10 mouse cellular contexts compared by ENCODE assay signal in genomic region chr7:44588338-44588737, GRCm38 (mm10). TPM values are rescaled to one million over a fixed set of nuclear protein-coding genes. Genes with fewer than 3 reads are reported as not detected.
DNase-seq lines count a peak whose midpoint lies in the region; ATAC-seq and TF ChIP-seq lines count a peak whose summit lies in the region.
"Had no signal": no experiment of that assay in that cellular context is flagged by ENCODE, and none has a peak within 500 bp of the region (broad histone marks: within the 10 kb centered on the region; RNA-seq: fewer than 3 reads in every experiment).

No protein-coding gene starts in this region.

- no peak overlapping the region for H3K27ac ChIP-seq in gastrocnemius, adult 2 months
- no peak overlapping the region for H3K27ac ChIP-seq in ES-Bruce4 (ENCODE audit: insufficient read depth, low read length)
- H3K27ac ChIP-seq in forebrain, embryonic 16.5 days (ENCODE audit: low read length): peak overlapping the region; percentile 20; the same call in 1 of the 2 replicates
- H3K27ac ChIP-seq in liver, postnatal 0 days (ENCODE audit: low read depth): no peak overlapping the region

- intact Hi-C loops in gastrocnemius, adult 2 months (cut with DNase I): no loop called here

- no peak for TF ChIP-seq EP300 in ES-Bruce4 (IDR thresholded peaks at IDR 0.05; ENCODE audit: insufficient read depth, low read depth, low read length)
- TF ChIP-seq EP300 in liver, postnatal 0 days (IDR thresholded peaks at IDR 0.05; ENCODE audit: low read depth): no peak

- no peak for ATAC-seq in forebrain, embryonic 16.5 days
- ATAC-seq in liver, postnatal 0 days: no peak

- H3K36me3 ChIP-seq in ES-Bruce4 (ENCODE audit: control insufficient read depth, insufficient read depth, low read length, poor library complexity, severe bottlenecking): no peaks in the 10 kb centered on the region
- H3K36me3 ChIP-seq in forebrain, embryonic 16.5 days (ENCODE audit: control insufficient read depth, insufficient read depth): no peaks in the 10 kb centered on the region
- H3K36me3 ChIP-seq in liver, postnatal 0 days (replicated peaks; ENCODE audit: insufficient read depth, low read length): no peaks in the 10 kb centered on the region

- 9% methylated on average over 12 of the region's 12 CpGs for WGBS in forebrain, embryonic 16.5 days
- 12% methylated on average over 12 of the region's 12 CpGs for WGBS in liver, postnatal 0 days (ENCODE audit: insufficient replicate concordance)

- TF ChIP-seq CTCF in gastrocnemius, adult 2 months (IDR thresholded peaks at IDR 0.05): no peak
- no peak for TF ChIP-seq CTCF in ES-Bruce4 (IDR thresholded peaks at IDR 0.05; ENCODE audit: low read depth, low read length)
- TF ChIP-seq CTCF in liver, postnatal 0 days (IDR thresholded peaks at IDR 0.05; ENCODE audit: low read depth): no peak

- H3K4me3 ChIP-seq in gastrocnemius, adult 2 months: peak overlapping the region; percentile 73
- H3K4me3 ChIP-seq in ES-Bruce4 (ENCODE audit: low read depth, low read length): peak overlapping the region; percentile 76
- peak overlapping the region; percentile 67 for H3K4me3 ChIP-seq in forebrain, embryonic 16.5 days (replicated peaks; ENCODE audit: low read length)
- H3K4me3 ChIP-seq in liver, postnatal 0 days (ENCODE audit: low read depth, low read length): no peak overlapping the region

- peak overlapping the region; percentile 96 for H3K4me2 ChIP-seq in forebrain, embryonic 16.5 days (ENCODE audit: low read length)
- peak overlapping the region; percentile 73 for H3K4me2 ChIP-seq in liver, postnatal 0 days (ENCODE audit: low read depth, low read length)

- peak overlapping the region; percentile 33 for H3K9ac ChIP-seq in ES-Bruce4 (ENCODE audit: low read depth, poor library complexity, severe bottlenecking)
- H3K9ac ChIP-seq in forebrain, embryonic 16.5 days (replicated peaks; ENCODE audit: low read depth, low read length): peak overlapping the region; percentile 63
- H3K9ac ChIP-seq in liver, postnatal 0 days (replicated peaks): no peak overlapping the region

- no peaks in the 10 kb centered on the region for H3K27me3 ChIP-seq in ES-Bruce4 (ENCODE audit: control insufficient read depth, insufficient read depth, low read length, poor library complexity, severe bottlenecking)
- peaks cover 25% of the 10 kb centered on the region for H3K27me3 ChIP-seq in forebrain, embryonic 16.5 days (replicated peaks; ENCODE audit: control insufficient read depth, insufficient read depth, low read length)
- H3K27me3 ChIP-seq in liver, postnatal 0 days (ENCODE audit: insufficient read depth, low read length): peaks cover 77% of the 10 kb centered on the region

- no peaks in the 10 kb centered on the region for H3K9me3 ChIP-seq in ES-Bruce4 (replicated peaks; ENCODE audit: control insufficient read depth, insufficient read depth, low read length, poor library complexity, severe bottlenecking)
- no peaks in the 10 kb centered on the region for H3K9me3 ChIP-seq in forebrain, embryonic 16.5 days (ENCODE audit: control insufficient read depth, low read length)
- no peaks in the 10 kb centered on the region for H3K9me3 ChIP-seq in liver, postnatal 0 days (ENCODE audit: low read length)

- no peak for TF ChIP-seq POLR2A in ES-Bruce4 (IDR thresholded peaks at IDR 0.05; ENCODE audit: insufficient read depth, low read length)

- DNase-seq in gastrocnemius, adult 2 months: no peak
- DNase-seq in gastrocnemius, postnatal 10 days: no peak
- DNase-seq in liver, postnatal 0 days: no peak
- DNase-seq in adrenal gland, postnatal 25 days: no peak
- no peak for DNase-seq in layer of hippocampus, postnatal 36 days
- no peak for DNase-seq in thymus, postnatal 0 days (ENCODE audit: low spot score)

- no peaks in the 10 kb centered on the region for H3K4me1 ChIP-seq in ES-Bruce4 (ENCODE audit: control insufficient read depth, insufficient read depth, low read length)
- peaks cover 54% of the 10 kb centered on the region for H3K4me1 ChIP-seq in forebrain, embryonic 16.5 days (replicated peaks; ENCODE audit: control insufficient read depth, insufficient read depth, low read length)
- H3K4me1 ChIP-seq in liver, postnatal 0 days (ENCODE audit: insufficient read depth): peaks cover 29% of the 10 kb centered on the region

RNA-seq across cellular contexts. Expression of gene Kcnc3, which starts 2.1 kb away (rescaled TPM):
- total RNA-seq in gastrocnemius, adult 2 months (2021): 1 to 10 TPM; 3.0 to 3.6 TPM
- 1 to 10 TPM; 1.4 to 1.6 TPM for total RNA-seq in gastrocnemius, postnatal 10 days (2021)
- 12.3 and 15.5 TPM in 2 replicates for polyA plus RNA-seq in ES-Bruce4 (2011; ENCODE audit: insufficient read depth, insufficient read length, low read depth, missing spikeins)
- 2.8 and 4.0 TPM in 2 replicates for polyA plus RNA-seq in forebrain, embryonic 16.5 days (2015; fragmentation: Nextera tagmentation; extraction: Ambion mirVana)
- polyA plus RNA-seq in liver, postnatal 0 days (2015; fragmentation: Nextera tagmentation; extraction: Ambion mirVana): 0.13 and 0.20 TPM in 2 replicates
- total RNA-seq in adrenal gland, postnatal 25 days (2021): 5.9 and 6.0 TPM in 2 replicates
- 100 to 1,000 TPM; 175 to 188 TPM for total RNA-seq in layer of hippocampus, postnatal 36 days (2021)
- polyA plus RNA-seq in thymus, postnatal 0 days (2015; fragmentation: Nextera tagmentation; extraction: Ambion mirVana): 0.03 TPM in 1 of 2 replicates, not detected in the other
- total RNA-seq: hematopoietic stem cell, adult 5-6 weeks had no signal

RNA-seq across cellular contexts. Expression of gene Napsa, which starts 16.2 kb away (rescaled TPM):
- under 1 TPM in 1 of 2 experiments, not detected in 1; 0.20 TPM for total RNA-seq in gastrocnemius, adult 2 months (2021)
- total RNA-seq in gastrocnemius, postnatal 10 days (2021): under 1 TPM in 1 of 2 experiments, not detected in 1; 0.99 TPM
- polyA plus RNA-seq in ES-Bruce4 (2011; ENCODE audit: insufficient read depth, insufficient read length, low read depth, missing spikeins): 0.97 and 1.1 TPM in 2 replicates
- 0.42 and 1.4 TPM in 2 replicates for polyA plus RNA-seq in forebrain, embryonic 16.5 days (2015; fragmentation: Nextera tagmentation; extraction: Ambion mirVana)
- 17.0 and 17.8 TPM in 2 replicates for polyA plus RNA-seq in liver, postnatal 0 days (2015; fragmentation: Nextera tagmentation; extraction: Ambion mirVana)
- total RNA-seq in adrenal gland, postnatal 25 days (2021): 0.88 TPM in 1 of 2 replicates, not detected in the other
- total RNA-seq in layer of hippocampus, postnatal 36 days (2021): under 1 TPM in 1 of 2 experiments, not detected in 1; 0.25 TPM
- 11.1 and 11.3 TPM in 2 replicates for polyA plus RNA-seq in thymus, postnatal 0 days (2015; fragmentation: Nextera tagmentation; extraction: Ambion mirVana)
- polyA plus RNA-seq: C2C12 had no signal

RNA-seq across cellular contexts. Expression of gene Nr1h2, which starts 34.6 kb away (rescaled TPM):
- total RNA-seq in gastrocnemius, adult 2 months (2021): 10 to 100 TPM; 40.6 to 42.7 TPM
- total RNA-seq in gastrocnemius, postnatal 10 days (2021): 10 to 100 TPM; 27.4 to 35.4 TPM
- polyA plus RNA-seq in ES-Bruce4 (2011; ENCODE audit: insufficient read depth, insufficient read length, low read depth, missing spikeins): 67.6 and 95.7 TPM in 2 replicates
- polyA plus RNA-seq in forebrain, embryonic 16.5 days (2015; fragmentation: Nextera tagmentation; extraction: Ambion mirVana): 69.8 and 80.2 TPM in 2 replicates
- 33.6 and 33.9 TPM in 2 replicates for polyA plus RNA-seq in liver, postnatal 0 days (2015; fragmentation: Nextera tagmentation; extraction: Ambion mirVana)
- 133 and 140 TPM in 2 replicates for total RNA-seq in adrenal gland, postnatal 25 days (2021)
- total RNA-seq in layer of hippocampus, postnatal 36 days (2021): 10 to 100 TPM; 58.7 to 62.1 TPM
- polyA plus RNA-seq in thymus, postnatal 0 days (2015; fragmentation: Nextera tagmentation; extraction: Ambion mirVana): 96.9 and 101 TPM in 2 replicates

RNA-seq across cellular contexts. Expression of gene Pold1, which starts 39.7 kb away (rescaled TPM):
- 1 to 10 TPM; 4.1 to 5.1 TPM for total RNA-seq in gastrocnemius, adult 2 months (2021)
- total RNA-seq in gastrocnemius, postnatal 10 days (2021): 10 to 100 TPM in 1 of 2 experiments, 1 to 10 TPM in 1; 8.1 to 14.7 TPM
- 81.9 and 86.6 TPM in 2 replicates for polyA plus RNA-seq in ES-Bruce4 (2011; ENCODE audit: insufficient read depth, insufficient read length, low read depth, missing spikeins)
- polyA plus RNA-seq in forebrain, embryonic 16.5 days (2015; fragmentation: Nextera tagmentation; extraction: Ambion mirVana): 46.1 and 48.0 TPM in 2 replicates
- polyA plus RNA-seq in liver, postnatal 0 days (2015; fragmentation: Nextera tagmentation; extraction: Ambion mirVana): 18.9 and 25.1 TPM in 2 replicates
- 14.2 and 22.6 TPM in 2 replicates for total RNA-seq in adrenal gland, postnatal 25 days (2021)
- 1 to 10 TPM; 6.2 to 8.7 TPM for total RNA-seq in layer of hippocampus, postnatal 36 days (2021)
- polyA plus RNA-seq in thymus, postnatal 0 days (2015; fragmentation: Nextera tagmentation; extraction: Ambion mirVana): 104 and 118 TPM in 2 replicates

RNA-seq across cellular contexts. Expression of gene Spib, which starts 56.5 kb away (rescaled TPM):
- total RNA-seq in gastrocnemius, adult 2 months (2021): under 1 TPM in 1 of 2 experiments, not detected in 1; 0.08 TPM
- total RNA-seq in gastrocnemius, postnatal 10 days (2021): 1 to 10 TPM in 1 of 2 experiments, not detected in 1; 1.2 TPM
- polyA plus RNA-seq in ES-Bruce4 (2011; ENCODE audit: insufficient read depth, insufficient read length, low read depth, missing spikeins): 1.4 and 2.4 TPM in 2 replicates
- polyA plus RNA-seq in forebrain, embryonic 16.5 days (2015; fragmentation: Nextera tagmentation; extraction: Ambion mirVana): not detected in 2 replicates
- 9.5 and 10.1 TPM in 2 replicates for polyA plus RNA-seq in liver, postnatal 0 days (2015; fragmentation: Nextera tagmentation; extraction: Ambion mirVana)
- total RNA-seq in adrenal gland, postnatal 25 days (2021): 0.43 TPM in 1 of 2 replicates, not detected in the other
- under 1 TPM in 1 of 2 experiments, not detected in 1; 0.13 TPM for total RNA-seq in layer of hippocampus, postnatal 36 days (2021)
- 16.3 and 17.7 TPM in 2 replicates for polyA plus RNA-seq in thymus, postnatal 0 days (2015; fragmentation: Nextera tagmentation; extraction: Ambion mirVana)
- total RNA-seq: hematopoietic stem cell, adult 5-6 weeks had no signal

Comparison
In these comparisons a context has a peak if more than half of its experiments do, and no peak if none do; other contexts are left out.
1. RNA of gene Kcnc3, which starts 2.1 kb away (total RNA-seq): 175 to 188 TPM in layer of hippocampus, postnatal 36 days; 5.9 to 6.0 TPM in adrenal gland, postnatal 25 days, 3.0 to 3.6 TPM in gastrocnemius, adult 2 months and 1.4 to 1.6 TPM in gastrocnemius, postnatal 10 days; every median in the first group is over 10 times any median in the second.